Mouse (Mus musculus) MEL (cell line): ENCODE measurements around the gene Otogl. TPM values are rescaled to one million over a fixed set of nuclear protein-coding genes. Genes with fewer than 3 reads are reported as not detected.

ENCODE experiments used
- DNase-seq: peaks from one replicate; pipeline ENCODE4 v3.0.0; 2011; ENCODE audit warnings: low read depth, low spot score
- H3K27ac ChIP-seq: 2 replicates; pipeline ENCODE4 v1.5.1; 2012; ENCODE audit warnings: low read depth, mild to moderate bottlenecking, control low read depth, low read length, moderate library complexity; ENCODE audit not compliant: control insufficient read depth
- H3K27me3 ChIP-seq, 2 experiments: fragments of 150-350 bp in 1 of 2; sonication (generic) in 1 of 2; 2 replicates each; pipeline ENCODE4 v1.6.1; 2012; ENCODE audit warnings: low read length in 2 of 2, mild to moderate bottlenecking in 2 of 2, improper control_type of control experiment in 1 of 2, moderate library complexity in 1 of 2; ENCODE audit not compliant: insufficient read depth in 2 of 2, control insufficient read depth in 1 of 2
- H3K36me3 ChIP-seq, 2 experiments: 2 replicates each; pipeline ENCODE4 v1.6.1; 2012 to 2014; ENCODE audit warnings: low read length in 2 of 2, improper control_type of control experiment in 1 of 2, inconsistent platforms in 1 of 2, mild to moderate bottlenecking in 1 of 2; ENCODE audit not compliant: insufficient read depth in 2 of 2, control insufficient read depth in 1 of 2
- H3K4me1 ChIP-seq, 2 experiments: fragments of 150-350 bp in 1 of 2; sonication (generic) in 1 of 2; 2 replicates each; pipeline ENCODE4 v1.6.1; 2012; ENCODE audit warnings: low read length in 2 of 2, improper control_type of control experiment in 1 of 2, mild to moderate bottlenecking in 1 of 2; ENCODE audit not compliant: insufficient read depth in 2 of 2, control insufficient read depth in 1 of 2
- H3K4me3 ChIP-seq, 2 experiments: fragments of 150-350 bp in 1 of 2; sonication (generic) in 1 of 2; 2 replicates each; pipeline ENCODE4 v1.5.1; 2012; ENCODE audit warnings: low read depth in 2 of 2, low read length in 2 of 2, mild to moderate bottlenecking in 2 of 2, moderate library complexity in 2 of 2, control low read depth in 1 of 2, improper control_type of control experiment in 1 of 2; ENCODE audit not compliant: control insufficient read depth in 1 of 2, insufficient read depth in 1 of 2
- H3K79me2 ChIP-seq: 2 replicates; pipeline ENCODE4 v1.6.1; 2012; ENCODE audit warnings: mild to moderate bottlenecking, low read length, moderate library complexity; ENCODE audit not compliant: control insufficient read depth, poor library complexity, insufficient read depth
- H3K9ac ChIP-seq: 2 replicates; pipeline ENCODE4 v1.6.1; 2012; ENCODE audit warnings: low read depth, mild to moderate bottlenecking, control low read depth, low read length, moderate library complexity; ENCODE audit not compliant: control insufficient read depth, poor library complexity, severe bottlenecking
- H3K9me3 ChIP-seq: fragments of 150-350 bp; sonication (generic); replicated peaks from 2 replicates; pipeline ENCODE4 v1.6.1; 2012; ENCODE audit warnings: mild to moderate bottlenecking, low read length, improper control_type of control experiment, moderate library complexity; ENCODE audit not compliant: insufficient read depth
- CTCF ChIP-seq, 3 experiments: IDR thresholded peaks in 2 of 3; conservative IDR thresholded peaks in 1 of 3; 2 replicates each; pipeline ENCODE4 v1.5.1; 2011 to 2012; ENCODE audit warnings: low read length in 3 of 3, low read depth in 2 of 3, mild to moderate bottlenecking in 2 of 3, improper control_type of control experiment in 1 of 3, inconsistent platforms in 1 of 3, mixed read lengths in 1 of 3, moderate library complexity in 1 of 3; ENCODE audit not compliant: control insufficient read depth in 1 of 3, insufficient read depth in 1 of 3, poor library complexity in 1 of 3, severe bottlenecking in 1 of 3
- EP300 ChIP-seq, 2 experiments: IDR thresholded peaks; 2 replicates each; pipeline ENCODE4 v1.6.1; 2011; ENCODE audit warnings: improper control_type of control experiment in 2 of 2, low read length in 2 of 2, low read depth in 1 of 2, mild to moderate bottlenecking in 1 of 2
- GATA1 ChIP-seq: IDR thresholded peaks from 2 replicates; pipeline ENCODE4 v1.6.1; 2011; ENCODE audit warnings: low read depth, low read length, improper control_type of control experiment
- HCFC1 ChIP-seq: IDR thresholded peaks from 2 replicates; pipeline ENCODE4 v1.6.1; 2012; ENCODE audit warnings: low read depth, mild to moderate bottlenecking, inconsistent platforms, low read length, improper control_type of control experiment, moderate library complexity
- MAX ChIP-seq: IDR thresholded peaks from 2 replicates; pipeline ENCODE4 v1.6.1; 2011; ENCODE audit warnings: low read length, improper control_type of control experiment
- MAZ ChIP-seq: IDR thresholded peaks from 2 replicates; pipeline ENCODE4 v1.6.1; 2012; ENCODE audit warnings: low read depth, mild to moderate bottlenecking, inconsistent platforms, low read length, improper control_type of control experiment
- MEF2A ChIP-seq: IDR thresholded peaks from 2 replicates; pipeline ENCODE4 v1.6.1; 2014; ENCODE audit warnings: low read depth, mild to moderate bottlenecking, inconsistent platforms, low read length, improper control_type of control experiment; ENCODE audit not compliant: poor library complexity, insufficient replicate concordance, severe bottlenecking; ENCODE audit errors: extremely low read depth
- MXI1 ChIP-seq: IDR thresholded peaks from 2 replicates; pipeline ENCODE4 v1.6.1; 2011; ENCODE audit warnings: mild to moderate bottlenecking, low read depth, low read length, improper control_type of control experiment
- MYB ChIP-seq: IDR thresholded peaks from 2 replicates; pipeline ENCODE4 v1.6.1; 2011; ENCODE audit warnings: mild to moderate bottlenecking, low read depth, low read length, improper control_type of control experiment
- MYC ChIP-seq: IDR thresholded peaks from 2 replicates; pipeline ENCODE4 v1.6.1; 2011; ENCODE audit warnings: low read depth, mild to moderate bottlenecking, low read length, improper control_type of control experiment, moderate library complexity
- POLR2AphosphoS5 ChIP-seq: IDR thresholded peaks from 2 replicates; pipeline ENCODE4 v1.6.1; 2012; ENCODE audit warnings: low read depth, borderline replicate concordance, mild to moderate bottlenecking, inconsistent platforms, low read length, moderate library complexity, mixed read lengths
- RAD21 ChIP-seq: IDR thresholded peaks from 2 replicates; pipeline ENCODE4 v1.6.1; 2011; ENCODE audit warnings: mild to moderate bottlenecking, low read depth, low read length, improper control_type of control experiment
- RCOR1 ChIP-seq: IDR thresholded peaks from 2 replicates; pipeline ENCODE4 v1.6.1; 2012; ENCODE audit warnings: low read depth, mild to moderate bottlenecking, inconsistent platforms, low read length, improper control_type of control experiment
- SMC3 ChIP-seq: IDR thresholded peaks from 2 replicates; pipeline ENCODE4 v1.6.1; 2011; ENCODE audit warnings: low read depth, low read length, improper control_type of control experiment
- TAL1 ChIP-seq: IDR thresholded peaks from 2 replicates; pipeline ENCODE4 v1.6.1; 2012; ENCODE audit warnings: mild to moderate bottlenecking, inconsistent platforms, low read length, moderate library complexity, mixed read lengths
- TCF12 ChIP-seq: IDR thresholded peaks from 2 replicates; pipeline ENCODE4 v1.6.1; 2014; ENCODE audit warnings: low read depth, mild to moderate bottlenecking, inconsistent platforms, low read length, improper control_type of control experiment, moderate library complexity
- ZC3H11A ChIP-seq: IDR thresholded peaks from 2 replicates; pipeline ENCODE4 v1.6.1; 2012; ENCODE audit warnings: low read depth, mild to moderate bottlenecking, inconsistent platforms, low read length, improper control_type of control experiment
- ZMIZ1 ChIP-seq: IDR thresholded peaks from 2 replicates; pipeline ENCODE4 v1.6.1; 2012; ENCODE audit warnings: low read depth, mild to moderate bottlenecking, inconsistent platforms, low read length, improper control_type of control experiment, moderate library complexity
- polyA plus RNA-seq, 2 experiments: library from polyadenylated mRNA; stranded (reverse) in 1 of 2; unstranded in 1 of 2; fragments of >175 nt in 1 of 2; fragments of >200 nt in 1 of 2; gene quantifications; 2 replicates each; pipeline versions ENCODE4 v1.2.1 to v1.2.4; 2012; ENCODE audit warnings: low replicate concordance in 2 of 2, low read depth in 1 of 2; ENCODE audit not compliant: insufficient read length in 2 of 2, insufficient read depth in 1 of 2, missing spikeins in 1 of 2
- total RNA-seq: library from RNA; depleted of rRNA; stranded (reverse); fragments of 300-350 nt; gene quantifications from 2 replicates; pipeline ENCODE4 v1.2.3, GENCODE M21; 2012

The Otogl gene
- total and polyA plus RNA-seq, 3 experiments: not detected

DNA sequence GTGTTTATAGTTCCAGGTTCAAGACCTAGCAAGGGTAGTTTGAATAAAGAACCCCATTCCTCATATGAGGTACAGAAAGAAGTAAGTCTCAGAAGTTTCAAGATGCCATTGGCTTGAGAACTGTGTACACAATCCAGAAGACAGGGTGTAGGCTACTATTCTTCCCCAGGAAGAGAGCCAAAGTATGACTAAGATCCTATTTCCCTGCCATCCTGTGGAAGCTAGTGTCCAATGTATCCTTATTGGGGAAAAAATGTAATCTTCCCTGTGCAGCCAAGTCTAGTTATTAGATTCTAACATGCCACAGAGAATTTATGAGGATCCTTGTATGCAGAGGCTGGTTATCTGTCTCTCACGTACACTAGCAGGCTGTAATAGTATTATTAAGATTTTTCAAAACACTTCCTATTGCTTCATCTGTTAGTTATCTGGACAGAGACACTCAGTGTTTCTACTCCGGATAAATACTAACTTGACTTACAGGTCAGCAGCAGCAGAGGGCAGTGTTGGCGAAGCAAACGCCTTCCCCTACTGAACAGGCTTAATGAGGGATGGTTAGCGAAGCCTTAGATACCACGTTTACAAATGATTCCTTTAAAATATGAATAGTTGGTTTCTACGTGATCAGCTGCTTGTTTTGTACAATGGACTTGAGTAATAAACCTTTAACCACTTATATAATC lies 112.1 kb downstream of the Otogl start:
- Histone ChIP-seq H3K27me3 (no peaks in the 10 kb centered on the region; a peak in 1 of 4 replicates), H3K36me3 (no peaks in the 10 kb centered on the region), H3K4me3 (peak overlapping the region in 1 of 2 experiments; percentile 39; a peak in 1 of 4 replicates), H3K9me3 (no peaks in the 10 kb centered on the region), H3K9ac (no peak overlapping the region), H3K4me1 (no peaks in the 10 kb centered on the region; a peak in 1 of 4 replicates), H3K79me2 (no peaks in the 10 kb centered on the region), H3K27ac (no peak overlapping the region)
- DNase-seq: peak; percentile 60
- TF ChIP-seq CTCF (IDR thresholded peaks at IDR 0.05 in 2 of 3, conservative IDR thresholded peaks at IDR 0.05 in 1 of 3; ENCODE audit: control insufficient read depth in 1 of 3, insufficient read depth in 1 of 3, low read depth in 2 of 3, low read length in 3 of 3, poor library complexity in 1 of 3, severe bottlenecking in 1 of 3) (peak; percentile 26 to 69 (median 68); a peak in 5 of 6 replicates), MEF2A (no peak), SMC3 (peak; percentile 70), ZC3H11A (peak; percentile 51), EP300 (IDR thresholded peaks at IDR 0.05; ENCODE audit: low read depth in 1 of 2, low read length in 2 of 2) (no peak), RAD21 (peak; percentile 72)

- TF ChIP-seq POLR2AphosphoS5 (no peak), GATA1 (no peak), ZMIZ1 (no peak), HCFC1 (no peak), MAX (no peak), TAL1 (no peak), MXI1 (no peak), RCOR1 (no peak), EP300 (IDR thresholded peaks at IDR 0.05; ENCODE audit: low read depth in 1 of 2, low read length in 2 of 2) (no peak), MEF2A (no peak), MYC (no peak), TCF12 (no peak), MYB (no peak), MAZ (no peak), CTCF (IDR thresholded peaks at IDR 0.05 in 2 of 3, conservative IDR thresholded peaks at IDR 0.05 in 1 of 3; ENCODE audit: control insufficient read depth in 1 of 3, insufficient read depth in 1 of 3, low read depth in 2 of 3, low read length in 3 of 3, poor library complexity in 1 of 3, severe bottlenecking in 1 of 3) (no peak)
- H3K9me3 ChIP-seq: no peaks in the 10 kb centered on the region
- DNase-seq: no peak
- no peak overlapping the region for H3K27ac ChIP-seq
- H3K79me2 ChIP-seq: no peaks in the 10 kb centered on the region
- no peaks in the 10 kb centered on the region for H3K27me3 ChIP-seq
- H3K4me3 ChIP-seq: no peak overlapping the region
- no peak overlapping the region for H3K9ac ChIP-seq
- no peaks in the 10 kb centered on the region; a peak in 1 of 4 replicates for H3K4me1 ChIP-seq
- no peaks in the 10 kb centered on the region for H3K36me3 ChIP-seq
Measured at GRCm38 (mm10) chr10:107794812-107795756, 116.8 kb downstream of the Otogl start.
